Mouse (Mus musculus) brain, adult 10 weeks (tissue): ENCODE measurements around the gene St6galnac3. TPM values are rescaled to one million over a fixed set of nuclear protein-coding genes. Genes with fewer than 3 reads are reported as not detected.

Source experiments
- polyA plus RNA-seq: library from polyadenylated mRNA; stranded (reverse); fragments of 350-450 nt; fragmentation: Illumina TruSeq; extraction: RNeasy Lipid Tissue Mini Kit (QIAGEN cat#74804); gene quantifications from one replicate; pipeline ENCODE4 v1.2.3, GENCODE M21; 2015; ENCODE audit warnings: low read depth, low replicate concordance

Gene St6galnac3
- 8.2 TPM for polyA plus RNA-seq

GRCm38 (mm10) chr3:153724701-153725668 lies at the start of gene St6galnac3:
Gene St6galnac3 (minus strand): TSS chr3:153725174.

Other genes starting within 250 kb of the St6galnac3 start
- gene Asb17, start 119.0 kb upstream of the St6galnac3 start, polyA plus RNA-seq, result not detected
- gene Msh4, start 181.0 kb upstream of the St6galnac3 start, polyA plus RNA-seq, result not detected
- 88.4 TPM for gene Rabggtb, start 187.8 kb upstream of the St6galnac3 start, polyA plus RNA-seq
- 70.9 TPM for gene Acadm, start 219.5 kb upstream of the St6galnac3 start, polyA plus RNA-seq
- 6.3 TPM for gene Slc44a5, start 248.3 kb upstream of the St6galnac3 start, polyA plus RNA-seq